18 mouse cellular contexts compared by ENCODE assay signal in genomic region chr7:113245144-113245543, GRCm38 (mm10). TPM values are rescaled to one million over a fixed set of nuclear protein-coding genes. Genes with fewer than 3 reads are reported as not detected.
DNase-seq lines count a peak whose midpoint lies in the region; TF ChIP-seq lines count a peak whose summit lies in the region.
"Had no signal": no experiment of that assay in that cellular context is flagged by ENCODE, and none has a peak within 500 bp of the region (broad histone marks: within the 10 kb centered on the region; RNA-seq: fewer than 3 reads in every experiment).

No protein-coding gene starts in this region.

- TF ChIP-seq CTCF in gastrocnemius, adult 2 months (IDR thresholded peaks at IDR 0.05), result no peak
- TF ChIP-seq CTCF in left cerebral cortex, adult 2 months (IDR thresholded peaks at IDR 0.05), result no peak
- no peak for TF ChIP-seq CTCF in cortical plate, adult 2 months (IDR thresholded peaks at IDR 0.05; ENCODE audit: extremely low read depth, insufficient read depth, low read length)

- intact Hi-C loops in gastrocnemius, adult 2 months (cut with DNase I), result no loop called here
- intact Hi-C loops in left cerebral cortex, adult 2 months (cut with DNase I), result loop anchor here (5.0 kb wide), 1 partner anchor 328 kb away; no protein-coding TSS in a partner anchor

- TF ChIP-seq POLR2A in cortical plate, adult 2 months (IDR thresholded peaks at IDR 0.05; ENCODE audit: extremely low read depth, insufficient read depth, low read length), result no peak

- H3K4me1 ChIP-seq in cortical plate, adult 2 months (ENCODE audit: control insufficient read depth, insufficient read depth, low read length), result peaks cover 40% of the 10 kb centered on the region

- DNase-seq in gastrocnemius, adult 2 months, result peak; percentile 4
- no peak for DNase-seq in gastrocnemius, postnatal 4 days (ENCODE audit: low spot score in 2 of 2)
- DNase-seq in left cerebral cortex, adult 2 months (ENCODE audit: extremely low spot score in 1 of 2, low spot score in 2 of 2), result no peak
- DNase-seq in left cerebral cortex, adult 18-20 months (ENCODE audit: low spot score in 2 of 2), result no peak
- no peak for DNase-seq in adrenal gland, adult 8-10 months
- DNase-seq in heart, adult 9 months (ENCODE audit: low spot score in 2 of 2), result no peak
- DNase-seq: adrenal gland, postnatal 14 days; cerebellum, adult 11-12 months; cerebellum, adult 8-10 months; cerebellum, postnatal 10 days; cerebellum, postnatal 36 days; gastrocnemius, postnatal 14 days; heart, adult 2 months had no signal

- no peak overlapping the region for H3K27ac ChIP-seq in gastrocnemius, adult 2 months
- H3K27ac ChIP-seq in left cerebral cortex, adult 2 months, result peak overlapping the region; percentile 91
- H3K27ac ChIP-seq in cortical plate, adult 2 months (ENCODE audit: insufficient read depth, low read length), result peak overlapping the region; percentile 7; the same call in 1 of the 2 replicates
- H3K27ac ChIP-seq: forebrain, embryonic 10.5 days; forebrain, embryonic 13.5 days; heart, adult 2 months; hindbrain, embryonic 12.5 days; hindbrain, embryonic 15.5 days had no signal

- H3K4me3 ChIP-seq in gastrocnemius, adult 2 months, result no peak overlapping the region
- no peak overlapping the region for H3K4me3 ChIP-seq in left cerebral cortex, adult 2 months
- H3K4me3 ChIP-seq in cortical plate, adult 2 months (ENCODE audit: insufficient read depth, low read length), result no peak overlapping the region
- H3K4me3 ChIP-seq: forebrain, embryonic 10.5 days; forebrain, embryonic 13.5 days; heart, adult 2 months; hindbrain, embryonic 12.5 days; hindbrain, embryonic 15.5 days had no signal

RNA-seq across cellular contexts. Expression of gene Arntl, which starts 37.9 kb away (rescaled TPM):
- total RNA-seq in gastrocnemius, adult 2 months (2021), result 10 to 100 TPM; 17.6 to 39.4 TPM
- 10 to 100 TPM in 1 of 2 experiments, 1 to 10 TPM in 1; 9.0 to 10.7 TPM for total RNA-seq in gastrocnemius, postnatal 4 days (2021)
- 10 to 100 TPM; 41.6 to 50.4 TPM for total RNA-seq in left cerebral cortex, adult 2 months (2021)
- total RNA-seq in left cerebral cortex, adult 18-20 months (2021), result 10 to 100 TPM; 47.4 to 54.1 TPM
- 30.4 and 34.6 TPM in 2 replicates for polyA plus RNA-seq in cortical plate, adult 2 months (2012; rRNA removed)
- total RNA-seq in adrenal gland, adult 8-10 months (2022), result 10 to 100 TPM in 3 of 4 experiments, 1 to 10 TPM in 1; 9.9 to 16.1 (median 11.2) TPM
